ENCODE assay signal across 13 mouse cellular contexts in genomic region chr4:133170616-133171015, GRCm38 (mm10). TPM values are rescaled to one million over a fixed set of nuclear protein-coding genes. Genes with fewer than 3 reads are reported as not detected.
DNase-seq lines count a peak whose midpoint lies in the region; ATAC-seq and TF ChIP-seq lines count a peak whose summit lies in the region.
"Had no signal": no experiment of that assay in that cellular context is flagged by ENCODE, and none has a peak within 500 bp of the region (broad histone marks: within the 10 kb centered on the region; RNA-seq: fewer than 3 reads in every experiment).

No protein-coding gene starts in this region.

- no peak overlapping the region for H3K27ac ChIP-seq in forebrain, embryonic 14.5 days (ENCODE audit: low read depth, low read length)
- no peak overlapping the region for H3K27ac ChIP-seq in forebrain, embryonic 10.5 days
- H3K27ac ChIP-seq in intestine, embryonic 16.5 days (ENCODE audit: low read length), result peak overlapping the region; percentile 72
- no peak overlapping the region for H3K27ac ChIP-seq in intestine, postnatal 0 days (ENCODE audit: low read depth, low read length)
- no peak overlapping the region for H3K27ac ChIP-seq in midbrain, postnatal 0 days (ENCODE audit: low read depth, low read length)
- H3K27ac ChIP-seq in midbrain, embryonic 13.5 days, result no peak overlapping the region
- H3K27ac ChIP-seq in macrophage, result peak overlapping the region; percentile 100
- H3K27ac ChIP-seq: neural tube, embryonic 12.5 days had no signal

- no peak overlapping the region for H3K4me3 ChIP-seq in forebrain, embryonic 14.5 days (ENCODE audit: low read depth, low read length)
- no peak overlapping the region for H3K4me3 ChIP-seq in forebrain, embryonic 10.5 days
- no peak overlapping the region for H3K4me3 ChIP-seq in intestine, embryonic 16.5 days (ENCODE audit: low read length)
- no peak overlapping the region for H3K4me3 ChIP-seq in intestine, postnatal 0 days (ENCODE audit: low read depth, low read length)
- no peak overlapping the region for H3K4me3 ChIP-seq in midbrain, postnatal 0 days (ENCODE audit: low read depth, low read length)
- no peak overlapping the region for H3K4me3 ChIP-seq in midbrain, embryonic 13.5 days (replicated peaks)
- no peak overlapping the region for H3K4me3 ChIP-seq in macrophage (ENCODE audit: inconsistent target)
- H3K4me3 ChIP-seq: neural tube, embryonic 12.5 days had no signal

- ATAC-seq in forebrain, embryonic 14.5 days, result no peak
- ATAC-seq in intestine, embryonic 16.5 days, result no peak
- no peak for ATAC-seq in intestine, postnatal 0 days
- no peak for ATAC-seq in midbrain, postnatal 0 days (ENCODE audit: low FRiP score)
- no peak for ATAC-seq in midbrain, embryonic 13.5 days
- ATAC-seq: Patski had no signal

- H3K9ac ChIP-seq in forebrain, embryonic 14.5 days (ENCODE audit: low read length), result no peak overlapping the region
- H3K9ac ChIP-seq in intestine, embryonic 16.5 days (ENCODE audit: low read depth, low read length), result no peak overlapping the region
- H3K9ac ChIP-seq in intestine, postnatal 0 days (ENCODE audit: low read depth, low read length), result no peak overlapping the region
- no peak overlapping the region for H3K9ac ChIP-seq in midbrain, postnatal 0 days (replicated peaks; ENCODE audit: low read length, poor library complexity, severe bottlenecking)
- no peak overlapping the region for H3K9ac ChIP-seq in midbrain, embryonic 13.5 days (replicated peaks)
- H3K9ac ChIP-seq: neural tube, embryonic 12.5 days had no signal

- no peak overlapping the region for H3K4me2 ChIP-seq in forebrain, embryonic 14.5 days (ENCODE audit: low read length)
- H3K4me2 ChIP-seq in intestine, embryonic 16.5 days (ENCODE audit: low read depth, low read length), result no peak overlapping the region
- no peak overlapping the region for H3K4me2 ChIP-seq in intestine, postnatal 0 days (replicated peaks; ENCODE audit: low read depth)
- H3K4me2 ChIP-seq in midbrain, postnatal 0 days (ENCODE audit: low read depth, low read length, poor library complexity, severe bottlenecking), result no peak overlapping the region
- H3K4me2 ChIP-seq in midbrain, embryonic 13.5 days (replicated peaks), result no peak overlapping the region
- H3K4me2 ChIP-seq: neural tube, embryonic 12.5 days had no signal

- no peaks in the 10 kb centered on the region for H3K9me3 ChIP-seq in forebrain, embryonic 14.5 days (replicated peaks; ENCODE audit: control insufficient read depth, low read length)
- H3K9me3 ChIP-seq in forebrain, embryonic 10.5 days, result no peaks in the 10 kb centered on the region
- H3K9me3 ChIP-seq in intestine, embryonic 16.5 days (ENCODE audit: control insufficient read depth, low read length), result no peaks in the 10 kb centered on the region
- H3K9me3 ChIP-seq in intestine, postnatal 0 days (ENCODE audit: control insufficient read depth), result no peaks in the 10 kb centered on the region
- no peaks in the 10 kb centered on the region for H3K9me3 ChIP-seq in midbrain, postnatal 0 days (ENCODE audit: low read length)
- H3K9me3 ChIP-seq in midbrain, embryonic 13.5 days, result no peaks in the 10 kb centered on the region
- H3K9me3 ChIP-seq: neural tube, embryonic 12.5 days had no signal

- H3K79me2 ChIP-seq in macrophage (ENCODE audit: inconsistent target), result peaks cover 84% of the 10 kb centered on the region

- H3K27me3 ChIP-seq in forebrain, embryonic 14.5 days (replicated peaks; ENCODE audit: control insufficient read depth, insufficient read depth, low read length), result no peaks in the 10 kb centered on the region
- H3K27me3 ChIP-seq in forebrain, embryonic 10.5 days (ENCODE audit: poor library complexity, severe bottlenecking), result no peaks in the 10 kb centered on the region
- H3K27me3 ChIP-seq in intestine, embryonic 16.5 days (replicated peaks; ENCODE audit: control insufficient read depth, insufficient read depth, low read length), result no peaks in the 10 kb centered on the region
- no peaks in the 10 kb centered on the region for H3K27me3 ChIP-seq in intestine, postnatal 0 days (replicated peaks; ENCODE audit: control insufficient read depth, insufficient read depth, low read length)
- H3K27me3 ChIP-seq in midbrain, postnatal 0 days (ENCODE audit: insufficient read depth, low read length), result no peaks in the 10 kb centered on the region
- H3K27me3 ChIP-seq in midbrain, embryonic 13.5 days, result no peaks in the 10 kb centered on the region
- H3K27me3 ChIP-seq: neural tube, embryonic 12.5 days; Patski had no signal

- no peaks in the 10 kb centered on the region for H3K36me3 ChIP-seq in forebrain, embryonic 14.5 days (ENCODE audit: control insufficient read depth, insufficient read depth, low read length)
- H3K36me3 ChIP-seq in forebrain, embryonic 10.5 days (replicated peaks), result no peaks in the 10 kb centered on the region; the same call in 1 of the 2 replicates
- no peaks in the 10 kb centered on the region for H3K36me3 ChIP-seq in intestine, embryonic 16.5 days (ENCODE audit: control insufficient read depth, insufficient read depth, low read length)
- H3K36me3 ChIP-seq in intestine, postnatal 0 days (ENCODE audit: control insufficient read depth, insufficient read depth), result no peaks in the 10 kb centered on the region; the same call in 1 of the 2 replicates
- H3K36me3 ChIP-seq in midbrain, postnatal 0 days (ENCODE audit: insufficient read depth, low read length), result no peaks in the 10 kb centered on the region
- no peaks in the 10 kb centered on the region for H3K36me3 ChIP-seq in midbrain, embryonic 13.5 days
- H3K36me3 ChIP-seq in macrophage (ENCODE audit: inconsistent target), result no peaks in the 10 kb centered on the region
- H3K36me3 ChIP-seq: neural tube, embryonic 12.5 days had no signal

- H3K4me1 ChIP-seq in forebrain, embryonic 14.5 days (ENCODE audit: control insufficient read depth, insufficient read depth, low read length), result peaks cover 4% of the 10 kb centered on the region; the same call in 1 of the 2 replicates
- peaks cover 4% of the 10 kb centered on the region for H3K4me1 ChIP-seq in forebrain, embryonic 10.5 days
- H3K4me1 ChIP-seq in intestine, embryonic 16.5 days (ENCODE audit: control insufficient read depth, insufficient read depth, low read length), result peaks cover 33% of the 10 kb centered on the region
- H3K4me1 ChIP-seq in intestine, postnatal 0 days (replicated peaks; ENCODE audit: control insufficient read depth, insufficient read depth, low read length), result peaks cover 16% of the 10 kb centered on the region
- H3K4me1 ChIP-seq in midbrain, postnatal 0 days (ENCODE audit: insufficient read depth, low read length), result 0 out of 2 replicates have a peak, but pooled peaks cover under 1% of the 10 kb centered on the region
- H3K4me1 ChIP-seq in midbrain, embryonic 13.5 days (replicated peaks), result peaks cover 6% of the 10 kb centered on the region; the same call in 1 of the 2 replicates
- H3K4me1 ChIP-seq: neural tube, embryonic 12.5 days had no signal

- no peak for TF ChIP-seq CTCF in intestine, postnatal 0 days (IDR thresholded peaks at IDR 0.05; ENCODE audit: low read depth)
- no peak for TF ChIP-seq CTCF in midbrain, postnatal 0 days (IDR thresholded peaks at IDR 0.05)

- peak; percentile 75 for DNase-seq in forebrain, embryonic 14.5 days (ENCODE audit: low spot score)
- DNase-seq in forebrain, embryonic 10.5 days (ENCODE audit: extremely low spot score, low spot score), result no peak
- DNase-seq in midbrain, postnatal 0 days (ENCODE audit: low spot score), result peak; percentile 31
- DNase-seq in natural killer cell, adult 2 months (ENCODE audit: low spot score in 2 of 2), result no peak
- DNase-seq: adrenal gland, adult 8-10 months; gastrocnemius, postnatal 36 days; kidney, adult 11 months had no signal

RNA-seq across cellular contexts. Expression of gene Wasf2, which starts 40.3 kb away (rescaled TPM):
- 28.3 and 30.4 TPM in 2 replicates for polyA plus RNA-seq in forebrain, embryonic 14.5 days (2014; fragmentation: Nextera tagmentation; extraction: Ambion mirVana)
- polyA plus RNA-seq in forebrain, embryonic 10.5 days (2016; fragmentation: Nextera tagmentation; extraction: Ambion mirVana), result 47.4 and 49.1 TPM in 2 replicates
- polyA plus RNA-seq in intestine, embryonic 16.5 days (2015; fragmentation: Nextera tagmentation; extraction: Ambion mirVana), result 76.9 and 81.9 TPM in 2 replicates
- polyA plus RNA-seq in intestine, postnatal 0 days (2015; fragmentation: Nextera tagmentation; extraction: Ambion mirVana), result 64.6 and 68.4 TPM in 2 replicates
- 18.3 and 19.6 TPM in 2 replicates for total RNA-seq in midbrain, postnatal 0 days (2014; rRNA removed)
- 19.1 and 26.0 TPM in 2 replicates for polyA plus RNA-seq in midbrain, postnatal 0 days (2015; fragmentation: Nextera tagmentation; extraction: Ambion mirVana)
- 28.8 and 34.2 TPM in 2 replicates for polyA plus RNA-seq in midbrain, embryonic 13.5 days (2015; fragmentation: Nextera tagmentation; extraction: Ambion mirVana)
- total RNA-seq in macrophage (2018; cell fraction: chromatin; rRNA removed), result 100 to 1,000 TPM in 21 of 26 experiments, 10 to 100 TPM in 5; 72.9 to 153 (median 117) TPM
- total RNA-seq in macrophage (2018; cell fraction: cytosol; rRNA removed), result 100 to 1,000 TPM; 107 to 139 (median 117) TPM
- 100 to 1,000 TPM in 13 of 26 experiments, 10 to 100 TPM in 13; 73.3 to 148 (median 98.6) TPM for total RNA-seq in macrophage (2018; cell fraction: nucleus; rRNA removed)
- 68.1 to 117 TPM (median 91.5 TPM) in 3 replicates for polyA plus RNA-seq in macrophage (2018)

RNA-seq across cellular contexts. Expression of gene Cd164l2, which starts 41.3 kb away (rescaled TPM):
- 0.43 and 1.4 TPM in 2 replicates for polyA plus RNA-seq in forebrain, embryonic 14.5 days (2014; fragmentation: Nextera tagmentation; extraction: Ambion mirVana)
- 1.2 and 2.5 TPM in 2 replicates for polyA plus RNA-seq in forebrain, embryonic 10.5 days (2016; fragmentation: Nextera tagmentation; extraction: Ambion mirVana)
- 1.6 and 2.0 TPM in 2 replicates for polyA plus RNA-seq in intestine, embryonic 16.5 days (2015; fragmentation: Nextera tagmentation; extraction: Ambion mirVana)
- polyA plus RNA-seq in intestine, postnatal 0 days (2015; fragmentation: Nextera tagmentation; extraction: Ambion mirVana), result 0.58 and 0.94 TPM in 2 replicates
- 3.9 and 5.9 TPM in 2 replicates for total RNA-seq in midbrain, postnatal 0 days (2014; rRNA removed)
- 10.6 and 11.0 TPM in 2 replicates for polyA plus RNA-seq in midbrain, postnatal 0 days (2015; fragmentation: Nextera tagmentation; extraction: Ambion mirVana)
- 0.67 and 1.3 TPM in 2 replicates for polyA plus RNA-seq in midbrain, embryonic 13.5 days (2015; fragmentation: Nextera tagmentation; extraction: Ambion mirVana)
- not detected for total RNA-seq in macrophage (2018; cell fraction: chromatin; rRNA removed)
- total RNA-seq in macrophage (2018; cell fraction: cytosol; rRNA removed), result not detected
- 1 to 10 TPM in 1 of 26 experiments, under 1 TPM in 2, not detected in 23; 0.85 to 3.4 (median 0.88) TPM for total RNA-seq in macrophage (2018; cell fraction: nucleus; rRNA removed)
- polyA plus RNA-seq in macrophage (2018), result not detected in 3 replicates

RNA-seq across cellular contexts. Expression of gene Gpr3, which starts 41.7 kb away (rescaled TPM):
- polyA plus RNA-seq in forebrain, embryonic 14.5 days (2014; fragmentation: Nextera tagmentation; extraction: Ambion mirVana), result 0.62 and 1.1 TPM in 2 replicates
- polyA plus RNA-seq in forebrain, embryonic 10.5 days (2016; fragmentation: Nextera tagmentation; extraction: Ambion mirVana), result 0.06 and 0.27 TPM in 2 replicates
- polyA plus RNA-seq in intestine, embryonic 16.5 days (2015; fragmentation: Nextera tagmentation; extraction: Ambion mirVana), result 0.05 and 0.24 TPM in 2 replicates
- polyA plus RNA-seq in intestine, postnatal 0 days (2015; fragmentation: Nextera tagmentation; extraction: Ambion mirVana), result 0.05 TPM in 1 of 2 replicates, not detected in the other
- total RNA-seq in midbrain, postnatal 0 days (2014; rRNA removed), result 3.2 and 10.8 TPM in 2 replicates
- polyA plus RNA-seq in midbrain, postnatal 0 days (2015; fragmentation: Nextera tagmentation; extraction: Ambion mirVana), result 3.9 and 4.5 TPM in 2 replicates
- polyA plus RNA-seq in midbrain, embryonic 13.5 days (2015; fragmentation: Nextera tagmentation; extraction: Ambion mirVana), result 0.22 and 0.67 TPM in 2 replicates
- total RNA-seq in macrophage (2018; cell fraction: chromatin; rRNA removed), result not detected
- under 1 TPM in 1 of 26 experiments, not detected in 25; 0.07 TPM for total RNA-seq in macrophage (2018; cell fraction: cytosol; rRNA removed)
- under 1 TPM in 1 of 26 experiments, not detected in 25; 0.59 TPM for total RNA-seq in macrophage (2018; cell fraction: nucleus; rRNA removed)
- not detected in 3 replicates for polyA plus RNA-seq in macrophage (2018)
- total RNA-seq: gastrocnemius, postnatal 36 days had no signal

Comparison
In these comparisons a context has a peak if more than half of its experiments do, and no peak if none do; other contexts are left out.
1. DNase-seq: peak in forebrain, embryonic 14.5 days (single experiment) and midbrain, postnatal 0 days (single experiment); none in forebrain, embryonic 10.5 days (single experiment) and natural killer cell, adult 2 months (0 of 2).
2. H3K27ac ChIP-seq: peak in intestine, embryonic 16.5 days (single experiment) and macrophage (single experiment); none in forebrain, embryonic 14.5 days (single experiment), forebrain, embryonic 10.5 days (single experiment), intestine, postnatal 0 days (single experiment), midbrain, postnatal 0 days (single experiment) and midbrain, embryonic 13.5 days (single experiment).